Mouse (Mus musculus) spleen, adult 12 weeks (tissue): ENCODE measurements around the gene Il20.
A peak's percentile ranks its signal among the peaks of the same experiment; 100 is the strongest.

Source experiments
- DNase-seq: peaks from one replicate; pipeline ENCODE4 v3.0.0; 2022; ENCODE audit warnings: low spot score

Il20 gene

DNA sequence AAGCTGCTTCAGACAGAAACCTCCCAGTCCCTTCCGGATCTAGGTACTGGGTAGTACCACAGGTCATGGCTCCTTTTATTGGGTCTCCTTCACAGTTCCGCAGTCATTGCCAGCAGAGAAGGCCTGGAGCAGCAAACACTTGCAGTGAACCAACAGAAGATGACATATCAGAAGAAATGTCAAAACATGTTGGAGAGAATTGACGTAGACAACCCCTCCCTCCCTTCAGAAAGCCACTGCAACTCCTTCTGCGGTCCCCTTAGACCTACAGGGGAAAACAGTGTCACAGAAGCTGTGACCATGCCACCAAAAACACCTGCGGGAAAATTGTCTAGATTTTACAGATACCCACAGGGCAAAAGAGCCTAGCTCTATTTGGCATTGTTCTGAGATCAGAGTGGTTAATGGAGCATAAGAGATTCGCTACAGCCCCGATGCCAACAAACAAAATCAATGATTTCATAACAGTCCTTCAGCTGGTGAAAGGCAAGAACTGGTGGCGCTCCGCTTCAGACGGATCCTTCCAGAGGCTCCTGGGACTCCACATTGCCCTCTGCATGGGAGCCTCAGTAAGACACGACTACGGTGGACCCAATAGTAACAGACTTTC is at the start of gene Il20:
TSS of gene Il20 (minus strand) at position 51 of the 610 bp plus-strand sequence.
- no peak for DNase-seq

DNA sequence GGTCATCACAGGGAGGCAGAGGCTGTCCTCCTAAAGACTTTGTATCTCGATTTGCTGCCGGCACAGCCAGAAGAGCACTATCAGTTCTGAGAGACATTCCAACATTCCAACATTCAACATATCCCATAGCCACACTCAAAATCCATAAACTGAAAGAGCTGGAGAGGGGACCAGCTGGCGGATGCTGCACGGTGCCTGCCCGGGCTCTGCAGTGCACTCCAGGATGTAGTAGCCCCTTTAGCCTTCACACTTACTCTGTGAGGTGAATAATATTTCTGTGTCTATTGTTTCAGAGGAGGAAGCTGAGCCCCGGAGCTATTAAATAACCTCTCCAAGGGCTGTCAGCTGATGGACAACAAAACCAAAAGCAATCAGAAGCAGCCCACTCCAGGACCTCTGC is 35.7 kb upstream of the Il20 start:
- DNase-seq: no peak

DNA sequence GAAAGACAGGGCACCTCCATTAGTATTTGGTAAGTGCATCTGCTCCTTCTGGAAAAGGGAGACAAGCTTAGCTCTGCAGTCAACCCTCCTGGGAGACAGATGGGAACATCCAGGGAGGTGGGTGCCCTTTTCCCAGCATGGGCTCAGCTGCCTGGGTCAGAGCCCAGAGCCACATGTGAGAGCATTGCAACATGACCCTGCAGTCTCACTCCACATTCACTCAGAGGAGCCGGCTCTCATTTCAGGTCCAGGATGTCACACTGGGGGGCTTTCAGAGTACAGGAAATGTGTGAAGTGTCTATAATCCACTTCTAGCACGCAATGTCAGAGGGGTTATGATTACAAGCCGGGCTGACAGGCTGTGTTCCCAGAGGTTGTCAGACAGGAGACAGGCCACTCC is 30.6 kb upstream of the Il20 start:
- DNase-seq: no peak

DNA sequence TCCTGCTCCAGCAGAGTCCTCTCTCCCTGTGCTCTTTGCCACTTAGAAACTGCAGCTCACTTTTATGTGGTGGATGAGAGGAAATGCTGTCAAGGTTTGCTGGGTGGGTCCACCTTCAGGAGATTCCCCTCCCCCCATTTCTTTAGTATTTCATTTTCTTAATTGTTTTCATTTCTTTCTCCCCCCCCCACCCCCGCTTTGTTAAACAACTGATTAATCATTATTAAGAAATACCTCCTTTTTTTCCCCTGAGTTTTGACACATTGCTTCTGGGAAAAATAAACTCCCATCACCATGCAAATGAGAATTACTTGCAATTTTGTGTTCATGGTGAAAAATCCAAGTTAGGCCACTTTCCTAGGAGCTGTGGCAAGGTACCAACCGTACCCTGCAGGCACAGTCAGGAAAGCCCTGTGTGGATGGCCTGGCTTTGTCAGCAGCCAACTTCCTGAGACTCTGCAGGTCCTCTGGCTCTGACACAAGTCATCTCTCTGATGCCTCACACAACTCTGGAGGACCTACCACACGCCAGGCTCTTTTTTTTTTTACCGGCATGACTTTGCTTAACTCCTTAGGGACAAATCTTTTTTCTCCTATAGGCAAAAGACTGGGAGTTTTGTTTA is 28.9 kb upstream of the Il20 start, which contains the start of gene Il19:
TSS of gene Il19 (minus strand) at position 51 of the 623 bp plus-strand sequence.
- no peak for DNase-seq

DNA sequence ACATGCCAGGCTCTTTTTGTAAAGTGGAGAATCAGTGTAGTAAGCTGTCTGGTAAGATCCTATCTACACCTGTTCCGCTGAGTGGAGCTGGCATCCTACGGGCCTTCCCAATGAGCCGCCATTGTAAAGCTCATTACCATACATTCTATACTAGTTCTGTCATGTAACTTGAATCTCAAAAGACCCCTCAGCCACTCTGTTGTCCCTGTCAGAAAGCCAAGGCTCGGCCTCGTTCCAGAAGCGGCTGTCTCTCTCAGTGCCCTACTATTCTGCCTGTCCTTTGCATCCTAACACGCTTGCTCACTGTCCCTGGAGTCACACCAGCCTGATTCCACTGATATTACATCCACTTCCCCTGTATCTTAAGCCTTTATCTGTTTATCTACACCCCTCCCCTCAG is 26.9 kb upstream of the Il20 start:
- no peak for DNase-seq

DNA sequence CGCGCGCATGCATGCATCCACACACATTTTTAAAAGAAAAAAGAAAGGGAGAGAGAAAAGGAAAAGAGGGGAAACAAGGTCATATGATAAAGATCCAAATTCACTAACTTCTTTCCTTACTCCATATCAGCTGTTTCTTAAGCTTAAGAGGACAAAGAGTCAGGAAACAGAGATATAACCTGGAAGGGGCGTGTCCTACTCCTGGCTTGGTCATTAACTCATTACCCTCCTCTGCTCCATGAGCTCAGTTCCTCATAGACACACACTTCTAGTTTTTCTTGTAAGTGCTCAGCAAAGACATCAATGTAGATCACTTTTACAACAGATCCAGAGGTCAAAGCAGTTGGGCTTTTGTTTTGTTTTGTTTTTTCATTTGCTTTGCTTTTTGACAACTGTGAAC is 25.9 kb upstream of the Il20 start:
- no peak for DNase-seq

DNA sequence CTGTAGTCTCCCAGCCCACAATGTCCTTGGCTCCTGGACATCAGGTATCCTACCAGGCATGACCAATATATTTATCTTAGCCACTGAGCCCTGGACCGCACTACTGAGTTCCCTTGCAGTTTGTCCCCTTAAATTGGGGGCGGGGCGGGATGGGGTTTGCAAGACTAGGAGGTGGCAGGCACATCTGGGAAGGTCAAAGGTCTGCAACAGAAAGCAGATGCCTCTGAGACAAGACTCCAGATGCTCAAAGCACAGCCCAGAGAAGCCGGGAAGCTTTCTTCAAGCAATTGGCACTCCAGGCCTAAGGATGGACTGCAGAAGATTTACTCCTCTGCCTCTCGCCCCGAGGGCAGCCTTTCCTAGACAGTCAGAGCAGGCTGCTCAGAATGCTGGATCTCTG is 25.1 kb upstream of the Il20 start:
- DNase-seq: no peak

DNA sequence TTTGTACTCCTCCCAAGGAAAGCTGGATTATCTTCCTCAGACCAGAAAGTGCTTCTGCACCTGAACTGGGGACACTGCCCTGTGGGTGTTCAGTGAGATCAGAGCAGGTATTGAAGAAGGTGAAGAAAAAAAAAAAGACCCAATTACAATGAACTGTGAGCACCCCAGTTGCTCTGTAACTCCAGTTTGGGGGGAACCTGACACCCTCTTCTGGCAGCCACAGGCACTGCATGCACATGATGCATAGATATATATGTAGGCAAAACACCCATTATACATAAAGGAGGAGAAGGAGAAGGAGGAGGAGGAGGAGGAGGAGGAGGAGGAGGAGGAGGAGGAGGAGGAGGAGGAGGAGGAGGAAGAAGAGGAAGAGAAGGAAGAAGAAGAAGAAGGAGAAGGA is 15.2 kb upstream of the Il20 start:
- no peak for DNase-seq

DNA sequence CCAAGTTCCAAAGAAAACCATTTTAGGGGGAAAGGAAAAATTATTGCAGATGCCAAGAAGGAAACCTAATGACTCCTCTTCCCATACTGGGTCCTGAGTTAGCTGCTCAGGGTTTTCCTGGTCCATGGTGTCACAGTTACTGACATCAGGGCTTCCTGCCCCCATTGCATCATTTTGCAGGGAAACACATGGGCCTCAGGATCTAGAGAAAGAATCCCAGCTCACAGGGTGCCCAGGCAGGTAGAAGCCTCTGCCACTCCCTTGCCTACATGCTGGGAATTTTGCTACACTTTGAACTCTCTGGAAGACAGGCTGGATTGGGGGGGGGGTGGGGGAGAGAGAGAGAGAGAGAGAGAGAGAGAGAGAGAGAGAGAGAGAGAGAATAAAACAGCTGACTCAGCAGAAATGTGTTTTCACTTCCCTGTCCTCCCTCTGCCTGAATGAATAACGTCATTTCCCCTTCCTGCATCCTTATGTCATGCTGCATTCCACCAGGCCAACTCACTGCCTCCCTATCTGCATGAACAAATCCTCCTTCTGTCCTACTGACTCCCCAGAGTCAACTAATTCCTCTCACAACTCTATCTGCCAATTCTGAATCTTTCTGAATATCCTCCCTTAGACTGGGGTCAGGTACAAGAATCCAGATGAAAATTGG is 7.2 kb upstream of the Il20 start:
- no peak for DNase-seq

DNA sequence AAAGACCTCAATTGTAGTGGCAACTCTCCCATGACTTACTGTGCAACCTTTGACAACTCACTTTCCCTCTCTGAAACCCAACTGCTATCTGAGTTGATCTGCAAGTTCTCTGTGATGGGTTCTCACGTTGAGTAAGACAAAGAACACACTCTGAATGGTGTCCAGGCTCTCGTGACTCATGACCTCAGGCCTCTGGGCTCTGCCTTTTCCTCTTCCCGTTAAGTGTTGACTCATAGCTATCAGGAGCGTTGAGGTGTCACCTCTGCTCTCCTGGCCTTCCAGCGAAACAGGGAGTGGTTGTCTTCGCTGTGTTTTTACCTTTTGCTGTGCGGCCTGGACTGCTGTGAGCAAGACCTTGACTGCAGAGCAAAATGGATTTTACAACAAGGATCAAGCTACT is 8.7 kb downstream of the Il20 start:
- no peak for DNase-seq

DNA sequence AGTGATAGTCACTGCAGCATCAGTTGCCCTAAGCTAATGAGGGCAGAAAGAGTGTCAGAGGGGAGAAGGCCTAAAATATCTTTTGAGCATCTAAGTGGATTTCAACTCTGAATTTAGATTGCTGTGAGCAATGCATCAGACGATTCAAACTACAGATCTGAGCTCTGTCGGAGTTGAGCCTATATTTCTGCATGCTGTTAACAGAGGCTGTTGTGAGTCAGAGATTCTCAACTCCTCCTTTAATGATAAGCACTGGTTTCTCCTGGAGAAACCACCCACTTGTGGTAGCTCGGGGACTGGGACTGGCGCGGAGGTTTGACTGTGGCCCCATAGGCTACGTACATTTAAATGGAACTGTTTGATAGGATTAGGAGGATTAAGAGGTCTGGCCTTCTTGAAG is 16.8 kb downstream of the Il20 start:
- no peak for DNase-seq

DNA sequence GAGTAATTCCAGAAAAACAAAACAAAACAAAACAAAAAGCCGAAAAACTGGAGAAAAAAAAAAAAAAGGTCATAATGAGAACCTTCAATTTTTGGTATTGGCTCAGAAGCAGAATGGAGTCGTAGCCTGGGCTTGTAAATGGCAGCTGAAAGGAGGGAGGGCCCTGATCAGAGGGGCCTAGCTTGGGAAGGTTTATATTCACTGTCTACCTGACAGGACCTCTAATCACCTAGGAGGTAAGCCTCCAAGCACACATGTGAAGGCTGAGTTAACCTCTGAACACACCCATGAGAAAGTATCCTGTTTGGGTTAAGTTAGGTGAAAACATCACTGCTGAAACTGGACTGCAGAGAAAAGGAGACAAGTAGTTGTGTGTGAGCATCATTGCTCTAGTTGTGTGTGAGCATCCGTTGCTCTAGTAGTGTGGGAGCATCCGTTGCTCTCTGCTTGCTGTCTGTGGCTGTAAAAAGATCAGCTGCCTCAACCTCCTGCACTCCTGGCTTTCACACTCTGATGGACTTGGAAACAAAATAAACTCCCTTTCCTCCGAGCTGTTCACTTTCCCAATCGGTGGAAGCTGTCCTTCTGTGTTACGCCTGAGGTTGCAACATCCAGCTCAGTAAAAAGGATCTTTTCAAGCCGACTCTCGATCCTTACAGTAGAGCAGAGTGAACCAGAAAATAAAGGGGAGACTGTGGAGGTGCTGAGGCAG is 17.8 kb downstream of the Il20 start:
- DNase-seq: no peak

DNA sequence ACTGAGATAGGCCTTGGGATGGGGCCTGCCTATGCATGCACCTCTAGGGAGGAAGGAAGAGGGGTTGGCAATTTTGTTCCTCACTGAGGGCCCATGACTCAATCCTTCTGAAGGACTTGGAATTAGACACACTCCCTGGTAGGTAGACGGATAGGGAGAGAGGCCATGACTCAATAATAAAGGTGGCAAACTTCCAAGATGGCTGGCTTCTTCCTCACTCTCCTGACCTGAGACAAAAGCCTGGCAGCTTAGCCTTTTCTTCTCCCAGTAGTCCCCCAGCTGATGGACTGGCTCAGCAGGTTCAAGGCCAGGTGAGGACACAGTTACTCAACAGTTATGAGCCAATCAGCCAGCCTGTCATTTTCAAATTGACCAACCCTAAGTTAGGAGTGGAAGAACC is 18.8 kb downstream of the Il20 start:
- DNase-seq: no peak

DNA sequence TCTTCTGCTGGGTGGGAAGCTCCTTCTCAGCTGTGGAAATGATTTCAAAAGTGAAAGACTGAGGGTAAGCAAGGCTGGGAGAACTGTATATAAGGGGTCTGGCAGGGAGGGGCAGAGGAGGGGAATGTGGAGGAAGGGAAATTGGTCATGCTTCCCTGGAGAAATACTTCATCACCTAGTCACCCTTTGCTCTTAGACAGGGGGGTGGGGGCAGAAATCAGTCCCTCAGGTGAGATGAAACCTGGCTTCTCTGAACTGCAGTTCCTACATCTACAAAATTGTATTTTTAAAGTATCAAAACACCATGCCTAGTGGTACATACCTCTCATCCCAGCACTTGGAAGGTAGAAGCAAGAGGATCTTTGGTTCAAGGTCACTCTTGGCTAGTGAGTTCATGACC is 23.9 kb downstream of the Il20 start, which contains the start of gene Il24:
TSS of gene Il24 (minus strand) at position 101 of the 400 bp plus-strand sequence.
- no peak for DNase-seq

DNA sequence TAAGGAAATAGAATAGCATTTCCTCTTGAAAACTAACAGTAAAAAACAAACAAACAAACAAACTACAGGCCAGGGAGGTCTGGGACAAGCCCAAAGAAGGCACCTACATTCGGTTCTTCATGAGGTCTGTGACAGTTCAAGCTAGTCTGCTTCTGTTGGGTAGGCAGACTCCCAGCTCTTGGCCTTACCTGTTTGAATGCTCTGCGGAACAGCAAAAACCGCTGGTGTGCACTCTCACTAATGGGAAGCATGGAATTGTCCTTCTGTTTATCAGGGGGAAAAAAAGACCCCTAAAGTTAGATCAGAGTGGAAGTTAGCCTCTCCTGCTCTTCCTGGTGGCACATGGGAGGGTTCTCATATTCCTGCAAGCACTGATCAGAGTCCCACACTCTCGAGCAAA is 28.1 kb downstream of the Il20 start:
- DNase-seq: no peak

DNA sequence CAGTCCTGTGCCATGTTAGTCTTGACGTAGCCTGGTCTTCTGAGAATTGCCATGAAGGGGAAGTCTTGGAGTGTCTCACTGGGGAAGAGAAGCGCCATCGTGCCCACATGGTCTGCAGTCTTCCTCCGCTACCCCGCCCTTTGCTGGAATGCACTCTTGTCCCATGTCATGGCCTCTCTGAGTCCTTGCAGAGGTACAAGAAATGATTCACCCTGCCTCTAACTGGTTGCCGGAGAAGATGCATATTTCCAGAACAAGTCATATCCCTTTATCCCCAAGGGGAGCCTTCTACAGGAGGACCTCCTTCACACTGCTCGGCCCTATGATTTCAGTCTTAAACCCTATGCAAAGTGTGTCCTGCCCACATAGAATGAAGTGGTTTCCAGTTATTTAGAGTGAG is 31.3 kb downstream of the Il20 start:
- DNase-seq: no peak

DNA sequence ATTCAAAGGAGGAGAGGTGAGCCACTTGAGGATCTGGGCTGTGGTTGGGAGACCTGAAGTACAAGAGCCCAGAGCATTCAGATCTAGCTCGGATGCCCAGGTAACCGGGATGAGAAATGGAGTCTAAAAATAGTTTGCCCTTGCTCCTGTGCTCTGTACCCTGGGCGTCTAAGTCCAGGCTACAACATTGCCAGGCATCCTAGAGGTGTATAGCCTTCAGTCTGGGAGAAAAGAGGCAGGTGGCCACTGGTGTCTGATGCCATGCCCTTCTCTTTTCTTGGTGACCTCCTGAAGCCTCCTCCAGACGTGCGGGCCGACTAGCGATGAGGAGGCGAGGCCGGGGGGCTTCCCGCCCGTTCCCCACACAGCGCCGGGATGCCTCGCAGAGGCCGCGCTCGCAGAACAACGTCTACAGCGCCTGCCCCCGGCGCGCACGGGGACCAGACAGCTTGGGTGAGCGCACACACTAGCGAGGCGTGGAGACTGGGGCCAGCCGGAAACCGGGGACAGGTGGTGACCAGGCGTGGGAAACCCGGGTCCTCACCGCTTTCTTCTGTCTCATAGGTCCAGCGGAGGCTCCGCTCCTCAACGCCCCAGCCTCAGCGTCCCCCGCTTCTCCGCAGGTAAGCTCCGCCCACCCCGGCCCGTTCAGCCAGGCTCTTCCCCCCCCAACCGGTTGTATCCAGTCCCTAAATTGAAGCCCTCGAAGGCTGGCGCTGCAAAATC is 33.2 kb downstream of the Il20 start:
- peak; percentile 4 for DNase-seq

DNA sequence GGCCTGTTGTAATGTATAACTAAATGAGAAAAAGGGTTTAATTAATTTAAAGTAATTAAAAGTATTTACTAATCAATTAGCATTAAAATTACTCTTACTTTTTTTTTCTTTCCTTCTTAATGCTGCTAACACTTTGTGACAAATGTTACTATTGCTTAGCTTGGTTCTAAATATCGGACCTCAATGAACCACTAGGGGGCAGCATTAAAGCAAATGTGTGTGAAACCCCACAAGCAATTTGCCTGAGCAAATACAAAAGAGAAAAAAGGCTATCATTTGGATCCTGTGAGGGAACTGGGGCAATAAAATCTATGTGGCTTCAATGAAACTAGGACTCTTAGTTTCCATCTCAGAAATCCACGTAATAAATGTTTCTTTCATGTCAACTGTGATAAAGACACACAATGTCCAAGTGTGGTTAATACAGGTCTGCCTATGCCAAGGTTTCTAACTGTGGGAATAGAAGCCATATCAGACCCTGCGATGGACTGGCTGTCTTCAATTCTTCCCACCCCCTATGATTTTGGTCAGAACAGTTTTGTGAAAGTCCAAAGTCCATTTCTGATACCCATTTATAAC is 34.2 kb downstream of the Il20 start:
- DNase-seq: no peak

DNA sequence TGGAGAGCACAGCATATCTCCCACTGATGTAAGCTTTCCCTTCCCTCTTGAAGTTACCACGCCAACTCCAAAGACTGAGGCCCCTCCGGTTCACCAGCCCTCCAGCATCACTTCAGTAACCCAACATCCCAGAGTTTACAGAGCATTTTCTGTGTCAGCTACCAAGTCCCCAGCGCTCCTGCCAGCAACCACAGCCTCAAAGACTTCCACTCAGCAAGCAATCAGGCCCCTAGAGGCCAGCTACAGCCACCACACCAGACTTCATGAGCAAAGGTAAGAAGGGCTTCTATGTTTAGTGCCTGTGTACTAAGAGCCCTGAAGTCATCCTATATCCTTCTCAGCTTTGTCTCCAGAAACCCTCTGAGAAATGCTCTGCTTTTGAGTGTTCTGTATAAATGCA is 35.3 kb downstream of the Il20 start:
- no peak for DNase-seq

DNA sequence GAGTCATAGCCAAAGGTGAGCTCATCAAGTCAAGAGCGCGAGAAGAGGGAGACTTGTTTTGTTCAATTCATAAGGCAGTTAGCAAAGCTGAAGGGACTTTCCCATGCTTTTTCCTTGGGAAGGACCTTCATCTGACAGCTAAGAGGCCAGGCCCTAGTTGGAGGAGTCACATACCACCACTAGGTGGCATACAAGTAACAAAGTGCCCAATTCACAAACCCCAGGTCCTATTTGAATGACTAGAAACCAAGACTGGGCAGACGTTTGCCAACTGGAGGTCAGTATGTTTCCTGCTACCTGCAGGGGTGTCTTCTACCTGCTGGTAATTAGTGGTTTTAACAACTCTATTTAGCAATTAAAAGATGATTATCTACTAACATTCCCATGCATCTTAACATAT is 36.1 kb downstream of the Il20 start:
- DNase-seq: no peak

DNA sequence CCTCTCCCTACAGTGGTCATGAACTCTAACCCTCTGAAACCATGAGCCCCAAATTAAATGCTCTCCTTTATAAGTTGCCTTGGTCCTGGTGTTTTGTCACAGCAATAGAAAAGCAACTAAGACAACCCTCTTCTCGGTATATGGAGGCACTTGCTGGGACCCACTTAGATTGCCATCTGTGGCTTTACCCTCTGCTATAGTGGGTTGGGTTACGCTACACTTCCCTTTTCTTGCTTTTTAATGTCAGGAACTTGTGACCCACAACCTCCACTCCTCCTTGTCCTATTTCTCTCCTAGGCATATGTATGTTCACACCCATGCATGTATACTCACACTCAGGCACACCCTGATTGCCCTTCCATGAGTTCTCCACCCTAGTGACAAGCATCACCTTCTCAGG is 38.3 kb downstream of the Il20 start:
- no peak for DNase-seq
